11 mouse cellular contexts compared by ENCODE assay signal in the genomic region with DNA sequence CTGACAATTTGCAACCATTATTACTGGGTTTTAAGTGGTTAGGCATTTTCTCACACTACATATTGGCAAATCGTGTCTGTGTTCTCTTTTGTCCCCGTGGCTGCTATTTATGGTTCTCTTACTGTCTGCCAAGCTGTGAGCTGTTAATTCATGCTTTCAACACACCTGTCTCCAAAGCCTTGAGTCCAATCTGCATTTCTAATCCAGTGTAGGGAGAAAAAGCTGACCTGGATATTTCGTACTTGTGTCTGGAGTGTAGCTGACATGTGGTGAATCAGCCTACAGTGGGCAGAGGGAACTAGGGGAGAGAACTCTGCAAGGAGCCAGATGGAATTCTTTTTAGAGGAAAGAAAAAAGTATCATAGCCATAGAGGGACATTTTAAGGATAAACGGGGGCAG. TPM values are rescaled to one million over a fixed set of nuclear protein-coding genes. Genes with fewer than 3 reads are reported as not detected.
DNase-seq lines count a peak whose midpoint lies in the region; TF ChIP-seq lines count a peak whose summit lies in the region.
"Had no signal": no experiment of that assay in that cellular context is flagged by ENCODE, and none has a peak within 500 bp of the region (broad histone marks: within the 10 kb centered on the region; RNA-seq: fewer than 3 reads in every experiment).

No protein-coding gene starts in this region.

- H3K4me3 ChIP-seq in layer of hippocampus, adult 2 months: no peak overlapping the region
- H3K4me3 ChIP-seq: hindbrain, embryonic 13.5 days had no signal

- intact Hi-C loops in left cerebral cortex, postnatal 25 days (cut with DNase I): loop anchor here (1.0 kb wide), 1 partner anchor 12 kb away; no protein-coding TSS in a partner anchor

- TF ChIP-seq CTCF in layer of hippocampus, adult 2 months (conservative IDR thresholded peaks at IDR 0.05): no peak

- DNase-seq in layer of hippocampus, adult 2 months (ENCODE audit: low spot score in 2 of 2): peak; percentile 38 to 61
- no peak for DNase-seq in layer of hippocampus, postnatal 25 days (ENCODE audit: extremely low spot score in 1 of 2, low spot score in 1 of 2)
- DNase-seq in cerebellum, adult 9-10 months: peak; percentile 85
- peak; percentile 18 to 33 for DNase-seq in heart, adult 9 months (ENCODE audit: low spot score in 2 of 2)
- peak; percentile 56 to 93 for DNase-seq in left cerebral cortex, postnatal 25 days (ENCODE audit: low spot score in 2 of 2)
- DNase-seq in liver: no peak
- DNase-seq in adrenal gland, postnatal 14 days: no peak
- DNase-seq: kidney, postnatal 25 days; liver, postnatal 0 days; thymus, postnatal 4 days had no signal

- peak overlapping the region; percentile 70 for H3K27ac ChIP-seq in layer of hippocampus, adult 2 months
- H3K27ac ChIP-seq: hindbrain, embryonic 13.5 days had no signal

RNA-seq across cellular contexts. Expression of a gene that starts 35.0 kb away (rescaled TPM):
- total RNA-seq in layer of hippocampus, adult 2 months (2021): 10 to 100 TPM; 92.2 to 97.2 TPM
- total RNA-seq in layer of hippocampus, postnatal 25 days (2021): 10 to 100 TPM; 85.9 to 94.3 TPM
- 10 to 100 TPM; 72.1 to 76.6 TPM for total RNA-seq in left cerebral cortex, postnatal 25 days (2021)
- total RNA-seq in adrenal gland, postnatal 14 days (2021): 8.4 and 8.5 TPM in 2 replicates

Comparison
In these comparisons a context has a peak if more than half of its experiments do, and no peak if none do; other contexts are left out.
1. DNase-seq: peak in layer of hippocampus, adult 2 months (2 of 2), cerebellum, adult 9-10 months (single experiment), heart, adult 9 months (2 of 2) and left cerebral cortex, postnatal 25 days (2 of 2); none in layer of hippocampus, postnatal 25 days (0 of 2), liver (single experiment) and adrenal gland, postnatal 14 days (single experiment).